Mouse (Mus musculus) megakaryocyte, embryonic 14.5 days (primary cell): ENCODE data around the gene Scgb2a2.

Experiments used
- FLI1 ChIP-seq: IDR thresholded peaks from 2 replicates; pipeline ENCODE4 v1.6.1; 2012; ENCODE audit warnings: low read length, inconsistent platforms, mixed read lengths
- GATA1 ChIP-seq: IDR thresholded peaks from 3 replicates; pipeline ENCODE4 v1.6.1; 2012; ENCODE audit warnings: mixed read lengths, low read length, inconsistent platforms, borderline replicate concordance

GRCm38 (mm10) chr19:9899780-9900146, 52.4 kb downstream of the Scgb2a2 start:
- TF ChIP-seq GATA1 (no peak), FLI1 (no peak)
